Mouse (Mus musculus): Measurements from ENCODE around the gene Dda1.
A peak's percentile ranks its signal among the peaks of the same experiment; 100 is the strongest.
"Not testable (repeated sequence)": the region's sequence is repeated elsewhere in the genome, so short reads cannot be mapped to it uniquely, and the experiment has no call there.

The Dda1 gene

DNA sequence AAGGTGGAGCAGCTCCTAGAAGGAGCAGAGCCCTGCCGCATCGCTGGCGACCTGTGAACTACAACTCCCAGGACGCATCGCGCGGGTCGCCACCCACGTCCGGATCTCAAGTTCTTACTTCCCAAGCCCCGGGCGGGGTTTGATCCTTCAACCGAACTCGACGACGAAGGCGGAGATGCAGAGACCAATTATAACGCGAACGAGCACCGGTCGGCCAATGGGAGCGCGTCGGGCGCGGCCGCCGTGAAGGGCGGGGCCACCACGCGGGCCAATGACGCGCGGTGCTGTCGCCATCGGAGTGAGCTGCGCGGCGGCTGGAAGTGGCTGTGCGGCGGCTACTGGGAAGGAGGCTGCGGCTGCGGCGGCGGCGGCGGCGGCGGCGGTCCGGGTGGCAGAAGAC lies at the start of gene Dda1:
Dda1 (plus strand) TSS at position 284 of the 400 bp plus-strand sequence.
- DNase-seq (ENCODE audit: low spot score in 2 of 2) = peak; percentile 98 to 99

DNA sequence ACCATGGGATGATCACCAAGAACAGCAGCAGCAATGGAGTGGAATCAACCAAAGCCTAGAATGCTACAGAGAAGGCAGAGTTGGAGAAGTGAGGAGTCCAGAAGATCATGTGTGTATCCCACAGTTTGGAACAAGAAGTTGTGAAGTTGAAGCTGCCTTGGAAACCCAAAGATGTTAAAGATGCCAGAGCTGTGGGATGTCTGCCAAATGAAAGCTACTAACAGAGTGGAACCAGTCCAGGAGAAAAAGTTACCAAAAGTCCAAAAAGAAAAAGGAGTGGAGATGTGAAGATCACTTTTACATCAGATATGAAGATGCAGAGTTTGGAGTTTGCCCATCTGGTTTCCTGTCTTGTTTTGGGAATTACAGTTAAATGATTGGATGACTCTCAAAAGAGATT lies 46.9 kb upstream of the Dda1 start:
- DNase-seq (ENCODE audit: low spot score in 2 of 2) = no peak

DNA sequence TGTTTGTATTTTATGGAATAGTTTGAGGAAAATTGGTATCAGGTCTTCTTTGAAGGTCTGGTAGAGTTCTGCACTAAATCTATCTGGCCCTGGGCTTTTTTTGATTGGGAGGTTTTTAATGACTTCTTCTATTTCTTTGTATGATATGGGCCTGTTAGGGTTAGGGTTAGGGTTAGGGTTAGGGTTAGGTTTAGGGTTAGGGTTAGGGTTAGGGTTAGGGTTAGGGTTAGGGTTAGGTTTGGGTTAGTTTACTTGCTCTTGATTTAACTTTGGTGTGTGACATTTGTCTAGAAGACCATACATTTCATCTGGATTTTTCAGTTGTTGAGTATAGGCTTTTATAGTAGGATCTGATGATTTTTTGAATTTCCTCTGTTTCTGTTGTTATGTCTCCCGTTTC lies 36.1 kb upstream of the Dda1 start:
- DNase-seq (ENCODE audit: low spot score in 2 of 2) = not testable (repeated sequence)

DNA sequence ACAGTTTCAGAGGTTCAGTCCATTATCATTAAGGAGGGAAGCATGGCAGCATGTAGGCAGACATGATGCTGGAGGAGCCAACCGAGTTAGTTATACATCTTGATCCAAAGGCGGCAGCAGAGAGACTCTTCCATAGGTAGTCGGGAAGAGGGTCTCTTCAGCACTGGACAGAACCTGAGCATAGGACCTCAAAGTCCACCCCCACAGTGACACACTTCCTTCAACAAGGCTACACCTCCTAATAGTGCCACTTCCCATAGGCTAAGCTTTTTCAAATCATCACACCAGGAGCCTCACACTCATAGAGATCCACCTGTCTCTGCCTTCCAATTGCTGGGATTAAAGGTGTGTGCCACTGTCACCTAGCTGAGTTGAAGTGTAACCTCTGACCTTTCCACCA lies 32.0 kb upstream of the Dda1 start:
- no peak for DNase-seq (ENCODE audit: low spot score in 2 of 2)

DNA sequence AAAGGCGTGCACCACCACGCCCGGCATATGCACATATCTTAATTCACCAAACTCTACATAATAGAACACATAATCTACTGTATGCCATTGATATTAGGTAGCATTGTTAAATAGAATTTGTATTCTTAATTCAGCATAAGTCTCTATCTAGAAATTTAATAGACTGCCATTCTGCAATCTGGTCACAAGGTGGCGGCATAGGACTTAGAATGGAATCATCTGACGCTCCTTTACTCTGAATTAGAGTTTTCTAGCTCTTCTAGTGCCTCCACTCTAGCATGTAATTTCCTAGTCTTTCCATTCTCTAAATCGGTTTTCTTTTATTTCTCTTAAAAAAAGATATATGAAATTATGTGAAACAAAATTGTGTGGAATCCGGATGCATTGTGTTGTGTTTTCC lies 27.6 kb upstream of the Dda1 start:
- DNase-seq (ENCODE audit: low spot score in 2 of 2) = no peak

DNA sequence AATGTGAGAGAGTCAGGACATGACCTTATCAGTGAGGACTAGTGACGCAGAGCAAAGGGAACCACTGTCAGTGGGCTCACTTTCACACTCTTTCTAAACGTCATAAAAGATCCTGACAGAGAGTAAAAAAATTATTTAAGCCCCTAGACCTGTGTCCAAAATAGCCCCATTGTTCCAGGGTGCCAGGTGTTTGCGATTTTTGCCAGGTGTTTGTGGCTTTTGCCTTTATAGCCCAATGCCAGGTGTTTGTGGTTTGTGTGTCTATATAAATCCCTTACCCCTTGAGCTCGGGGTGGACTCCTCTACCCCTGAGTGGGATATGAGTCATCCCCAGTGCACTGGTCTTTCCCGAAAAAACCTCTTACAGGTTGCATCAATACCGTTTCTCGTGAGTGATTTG lies 23.9 kb upstream of the Dda1 start:
- no peak for DNase-seq (ENCODE audit: low spot score in 2 of 2)

DNA sequence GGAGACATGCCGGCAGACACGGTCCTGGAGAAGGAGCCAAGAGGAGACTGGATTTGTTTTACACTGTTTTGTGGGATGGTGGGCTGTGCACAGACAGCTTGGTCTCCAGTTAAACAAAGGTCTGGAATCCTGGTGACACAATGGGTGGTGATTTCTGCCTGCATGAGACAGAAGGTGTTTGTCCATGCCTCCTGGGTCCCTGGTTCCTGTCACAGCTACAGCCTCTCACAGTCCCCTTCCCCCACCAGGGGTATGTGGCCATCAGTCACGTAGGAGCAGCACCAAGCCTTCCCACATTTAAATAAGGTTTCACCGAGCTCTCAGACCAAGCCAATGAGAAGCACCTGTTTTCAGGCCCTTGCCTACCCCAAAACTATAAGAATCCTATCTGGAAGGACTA lies 17.7 kb upstream of the Dda1 start:
- no peak for DNase-seq (ENCODE audit: low spot score in 2 of 2)

DNA sequence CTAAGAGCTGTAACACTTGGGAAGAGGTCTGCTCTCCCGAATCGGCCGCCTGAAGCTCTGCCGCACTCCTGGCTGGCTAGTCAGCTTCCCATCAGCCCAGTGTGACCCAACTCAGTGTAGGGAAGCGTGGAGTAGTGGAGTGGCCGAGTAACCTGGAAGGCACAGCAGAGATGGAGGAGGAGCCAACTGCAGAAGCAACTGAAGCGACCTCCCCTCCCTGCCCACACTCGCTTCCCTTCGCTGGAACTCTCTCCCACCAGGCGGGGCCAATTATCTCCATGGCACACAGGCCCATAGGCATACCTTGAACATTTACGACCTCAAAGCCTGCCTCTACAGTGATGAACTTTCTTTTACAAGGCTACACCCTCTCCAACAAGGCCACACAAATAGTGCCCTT lies 17.2 kb upstream of the Dda1 start:
- no peak for DNase-seq (ENCODE audit: low spot score in 2 of 2)

DNA sequence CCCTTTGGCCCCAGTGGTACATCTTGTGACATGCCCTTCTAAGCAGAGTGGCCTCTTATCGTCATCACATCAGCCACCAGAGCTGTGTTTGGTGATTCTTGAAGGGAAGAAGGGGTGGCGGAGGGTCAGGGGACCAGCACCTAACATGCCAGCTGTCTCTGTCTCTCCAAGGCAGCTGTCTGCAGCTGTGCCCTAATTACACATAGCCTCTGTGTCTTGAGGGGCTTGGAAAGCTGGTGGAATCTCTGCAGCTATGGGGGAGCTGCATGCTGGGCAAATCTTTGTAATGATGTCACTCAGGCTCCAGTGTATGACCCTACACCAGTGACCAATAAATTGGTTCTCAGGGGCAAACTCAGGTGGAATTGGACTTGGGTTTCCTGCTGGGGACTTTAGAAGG lies 16.3 kb upstream of the Dda1 start:
- peak in 1 of 2 experiments; percentile 0 for DNase-seq (ENCODE audit: low spot score in 2 of 2)

DNA sequence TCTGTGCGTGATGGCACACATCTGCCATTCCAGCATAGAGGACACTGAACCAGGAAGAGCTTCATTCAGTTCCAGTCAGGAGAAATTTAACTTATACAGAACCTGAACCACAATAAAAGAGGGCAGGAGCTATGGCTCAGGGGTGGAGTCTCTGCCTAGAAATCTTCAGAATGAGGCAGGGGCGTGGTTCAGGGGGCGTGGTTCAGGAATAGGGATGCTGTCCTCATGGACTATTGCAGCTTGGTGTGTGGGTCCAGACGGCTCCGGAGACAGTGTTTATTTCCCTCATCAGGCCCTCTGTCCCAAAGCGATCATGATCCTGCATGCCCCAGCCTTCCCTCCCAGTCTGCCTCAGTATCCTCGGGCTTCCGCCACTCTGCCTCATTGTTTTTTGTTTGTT lies 14.3 kb upstream of the Dda1 start:
- DNase-seq (ENCODE audit: low spot score in 2 of 2) = peak in 1 of 2 experiments; percentile 1

DNA sequence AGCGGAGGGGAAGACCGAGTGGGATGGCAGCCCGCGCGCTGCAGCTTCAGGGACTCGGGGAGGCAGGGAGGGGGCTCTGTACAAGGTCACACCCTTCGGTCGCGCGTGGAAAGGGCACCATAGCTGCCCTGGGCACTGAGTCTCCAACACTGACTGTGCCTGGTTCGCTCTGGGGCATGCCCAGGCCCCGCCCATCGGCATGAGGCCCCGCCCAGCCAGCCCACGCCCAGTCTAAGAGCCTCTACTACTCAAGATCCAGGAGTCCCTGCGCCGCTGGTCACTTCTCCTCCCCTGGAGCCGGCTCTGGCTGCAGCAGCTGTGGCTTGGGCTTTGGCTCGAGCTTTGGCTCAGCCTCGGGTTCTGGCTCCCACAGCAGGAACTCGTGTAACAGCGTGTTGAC lies 12.1 kb upstream of the Dda1 start:
- no peak for DNase-seq (ENCODE audit: low spot score in 2 of 2)

DNA sequence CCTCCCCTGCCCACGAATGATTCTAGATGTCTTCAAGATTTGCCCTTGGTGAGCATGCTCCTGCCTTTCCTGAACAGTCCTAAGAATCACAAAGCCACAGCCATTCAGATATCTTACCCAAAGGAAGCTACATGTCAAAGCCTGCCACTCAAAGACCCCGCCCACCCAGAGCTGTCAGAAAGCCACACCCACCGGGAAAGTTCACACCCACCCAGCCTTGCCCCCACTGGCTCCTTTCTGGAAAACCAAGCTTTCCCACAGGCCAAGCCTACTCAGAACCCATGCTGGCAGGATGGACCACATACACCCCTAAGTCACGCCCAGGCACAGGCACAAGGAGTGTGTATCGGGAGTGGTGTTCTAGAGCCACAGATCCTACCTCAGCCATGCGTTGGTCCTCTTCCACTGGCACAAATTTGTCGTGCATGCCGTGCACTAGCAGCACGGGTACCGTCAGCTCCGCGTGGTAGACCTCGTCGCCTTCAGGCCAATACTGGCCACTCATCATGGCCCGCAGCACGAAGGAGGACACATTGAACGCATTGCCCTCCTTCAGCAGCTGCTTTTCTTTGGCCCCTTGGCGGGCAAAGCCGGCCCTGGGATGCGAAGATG lies 11.2 kb upstream of the Dda1 start:
- DNase-seq (ENCODE audit: low spot score in 2 of 2) = no peak

DNA sequence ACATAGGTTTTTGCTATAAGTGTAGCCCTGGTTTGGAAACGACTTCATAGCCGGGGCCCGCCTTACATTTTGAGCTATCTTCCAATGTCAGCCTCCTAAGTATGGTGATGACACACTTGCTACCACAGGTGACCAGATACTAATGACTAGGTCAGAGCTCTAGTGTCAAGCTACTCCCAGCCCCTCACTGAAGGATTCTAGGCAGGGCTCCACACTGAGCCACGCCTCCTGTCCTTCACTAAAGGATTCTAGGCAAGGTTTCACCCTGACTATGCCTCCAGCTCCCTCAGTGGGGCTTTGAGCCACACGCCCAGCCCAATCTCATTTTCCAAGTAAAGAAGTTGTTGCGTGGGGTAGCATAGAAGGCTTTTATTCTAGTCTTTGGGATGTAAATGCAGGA lies 8.3 kb upstream of the Dda1 start:
- DNase-seq (ENCODE audit: low spot score in 2 of 2) = no peak

DNA sequence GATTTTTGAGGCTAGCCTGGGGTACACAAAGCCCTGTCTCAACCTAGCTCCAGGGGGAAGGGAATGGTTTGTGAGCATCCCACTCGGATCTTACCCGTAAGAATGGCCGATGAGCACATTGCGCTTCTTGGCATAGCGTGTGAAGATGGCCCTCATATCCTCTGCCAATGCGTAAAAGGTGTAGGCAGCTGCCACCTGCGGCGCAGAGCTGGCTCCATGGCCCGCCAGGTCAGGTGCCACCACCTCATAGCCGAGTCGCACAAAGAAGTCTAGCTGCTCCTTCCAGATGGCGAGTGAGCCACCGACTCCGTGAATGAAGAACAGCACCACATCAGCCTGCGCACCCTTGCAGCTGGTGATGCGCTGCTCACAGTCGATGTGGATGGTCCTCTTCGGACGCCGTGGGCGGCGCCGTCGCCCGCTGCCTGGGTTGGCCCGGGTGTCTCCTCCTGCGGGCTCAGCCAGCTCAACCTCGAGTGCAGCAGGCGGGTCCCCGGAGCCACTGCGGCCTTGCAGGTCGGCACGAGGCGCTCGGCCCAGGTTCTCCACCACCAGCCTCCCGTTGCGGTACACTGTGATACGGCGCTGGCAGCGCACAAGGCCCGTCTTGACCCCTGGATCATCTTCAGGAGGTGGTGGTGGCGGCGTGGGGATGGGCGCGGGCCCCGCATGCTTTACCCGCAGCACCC lies 7.7 kb upstream of the Dda1 start:
- DNase-seq (ENCODE audit: low spot score in 2 of 2) = no peak

DNA sequence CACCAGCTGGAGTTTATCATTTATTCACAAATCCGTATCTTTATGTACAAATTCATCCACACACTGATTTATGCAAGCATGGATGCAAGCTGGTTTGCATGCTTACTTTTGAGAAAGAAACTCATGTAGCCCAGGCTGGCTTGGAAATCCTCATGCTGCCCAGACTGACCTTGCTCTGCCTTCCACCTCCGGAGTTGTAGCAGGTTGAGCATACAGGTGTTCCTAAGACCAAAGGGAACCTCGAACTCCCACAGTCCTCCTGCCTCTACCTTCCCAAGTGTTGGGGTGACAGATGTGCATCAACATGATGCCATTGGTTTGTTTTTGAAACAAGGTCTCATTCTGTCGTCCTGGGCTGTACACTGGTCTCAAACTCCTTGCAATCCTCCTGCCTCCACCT lies 6.8 kb upstream of the Dda1 start:
- DNase-seq (ENCODE audit: low spot score in 2 of 2) = no peak

DNA sequence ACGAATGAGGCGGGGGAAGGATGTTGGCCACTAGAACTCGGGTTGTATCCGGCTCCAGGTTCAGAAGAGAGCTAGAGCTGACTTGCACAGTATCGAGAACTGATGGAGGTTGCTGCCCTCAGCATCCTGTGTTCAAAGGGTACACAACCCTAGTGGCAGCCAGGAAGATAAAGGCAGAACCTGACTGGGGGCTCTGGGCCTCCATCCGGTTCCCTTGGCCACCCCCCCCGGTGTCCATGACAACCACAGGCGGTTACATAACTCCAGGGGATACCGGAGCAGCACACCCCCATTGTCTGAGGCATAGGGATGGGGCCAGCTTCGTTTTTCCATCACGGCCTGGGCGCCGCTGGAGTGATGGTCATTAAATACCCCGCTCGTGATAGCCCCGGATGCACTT lies 6.2 kb upstream of the Dda1 start:
- DNase-seq (ENCODE audit: low spot score in 2 of 2) = peak in 1 of 2 experiments; percentile 63

DNA sequence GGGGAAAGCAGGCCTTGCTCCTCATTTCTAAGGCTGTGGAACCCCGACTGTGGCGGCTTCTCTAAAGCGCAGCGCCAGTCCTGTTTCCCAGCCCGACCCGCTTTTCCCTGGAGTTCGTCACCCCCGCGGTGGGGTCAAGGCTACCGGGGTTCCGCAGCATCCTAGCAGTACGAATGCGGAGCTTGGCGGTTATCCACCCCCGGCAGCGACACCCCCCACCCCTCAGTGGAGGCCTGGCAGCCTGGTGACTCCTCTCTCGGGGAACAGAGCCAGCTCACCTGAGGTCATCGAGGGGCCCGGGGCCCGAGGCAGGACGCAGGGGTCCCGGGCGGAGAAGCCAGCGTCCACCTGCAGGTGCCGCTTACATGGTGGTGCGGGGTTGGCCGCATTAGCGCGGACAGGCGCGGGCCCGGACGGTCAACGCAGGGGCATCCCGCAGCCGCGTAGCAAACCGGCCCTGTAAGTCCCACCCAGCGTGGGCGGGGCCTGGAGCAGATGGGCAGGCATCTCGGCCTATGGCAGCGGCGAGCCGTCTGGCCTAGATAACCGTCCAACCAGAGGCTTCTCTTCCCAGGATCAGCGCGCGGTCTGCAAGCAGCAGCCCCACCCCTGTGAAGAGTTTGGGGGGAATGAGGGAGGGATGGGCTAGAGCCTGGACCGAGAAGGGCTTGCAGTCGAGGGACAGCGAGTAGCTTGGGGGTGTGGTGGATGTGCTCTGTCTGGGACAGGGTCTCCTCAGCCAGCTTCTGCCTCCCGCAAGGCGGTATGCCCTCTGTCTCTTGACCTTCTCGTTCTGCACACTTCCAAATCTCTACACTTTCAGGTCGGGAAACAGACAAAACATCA lies 5.6 kb upstream of the Dda1 start, which contains the start of gene Abhd8:
Abhd8 (minus strand) TSS at position 468 of the 846 bp plus-strand sequence.
- peak; percentile 94 to 99 for DNase-seq (ENCODE audit: low spot score in 2 of 2)

DNA sequence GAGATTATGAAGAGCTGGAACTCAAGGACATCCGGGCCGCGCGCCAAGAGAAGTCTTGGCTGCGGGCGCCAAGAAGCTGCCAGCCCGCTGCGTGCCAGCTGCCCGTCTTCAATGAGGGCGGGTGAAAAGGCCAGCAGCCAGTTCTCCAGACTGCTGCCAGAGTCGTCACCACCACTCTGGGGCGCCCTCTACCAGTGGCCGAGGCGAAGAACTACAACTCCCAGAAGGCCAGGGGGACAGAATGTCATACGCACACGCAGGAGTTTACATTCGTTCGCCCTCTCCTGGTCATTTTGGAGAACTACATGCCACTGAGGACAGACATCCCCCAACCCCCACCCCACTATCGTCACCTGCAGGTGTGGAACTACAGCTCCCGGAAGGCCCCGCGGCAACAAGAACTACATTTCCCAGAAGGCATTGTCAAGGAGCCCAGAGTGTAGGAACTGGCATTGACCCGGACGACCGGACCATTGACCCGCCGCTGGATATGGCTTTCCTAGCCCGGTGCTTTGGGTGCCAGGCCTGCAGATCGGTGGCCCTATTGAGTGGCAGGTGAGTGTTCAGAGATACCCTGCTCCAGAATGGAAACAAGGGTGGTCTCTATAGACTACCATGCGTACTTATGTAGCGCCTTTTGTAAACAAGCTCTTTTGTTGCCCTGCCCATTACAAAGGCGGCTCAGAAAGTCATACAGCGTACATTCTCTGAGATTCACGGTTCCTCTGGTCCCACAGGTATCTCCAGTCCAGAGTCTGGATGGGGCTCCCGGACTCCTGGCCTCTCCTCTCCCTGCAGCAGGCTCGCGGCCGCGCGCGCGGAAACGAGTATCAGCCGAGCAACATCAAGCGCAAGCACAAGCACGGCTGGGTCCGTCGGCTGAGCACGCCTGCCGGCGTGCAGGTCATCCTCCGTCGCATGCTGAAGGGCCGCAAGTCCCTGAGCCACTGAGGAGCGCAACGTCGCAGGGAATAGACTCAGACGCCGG lies 4.2 kb upstream of the Dda1 start, which contains the start of gene Mrpl34:
Mrpl34 (plus strand) TSS at position 447 of the 988 bp plus-strand sequence.
- peak; percentile 100 for DNase-seq (ENCODE audit: low spot score in 2 of 2)

DNA sequence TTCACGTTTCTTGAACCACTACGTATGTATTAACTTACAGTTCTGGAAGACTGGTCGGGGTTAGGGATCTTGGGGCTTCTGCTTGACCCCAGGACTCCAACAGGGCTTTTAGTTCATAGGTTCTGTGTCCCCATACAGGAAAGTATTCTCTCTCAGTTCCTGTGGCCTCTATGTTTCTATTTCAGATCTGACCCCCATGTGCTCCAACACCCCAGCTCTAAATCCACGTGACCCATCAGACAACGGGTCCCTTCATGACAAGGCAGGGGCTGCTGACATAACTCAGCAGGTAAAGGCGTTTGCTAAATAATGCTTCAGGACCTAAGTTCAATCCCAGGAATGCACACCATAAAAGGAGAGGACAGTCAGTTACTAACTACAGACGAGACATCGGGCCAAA lies 3.3 kb upstream of the Dda1 start:
- DNase-seq (ENCODE audit: low spot score in 2 of 2) = no peak

DNA sequence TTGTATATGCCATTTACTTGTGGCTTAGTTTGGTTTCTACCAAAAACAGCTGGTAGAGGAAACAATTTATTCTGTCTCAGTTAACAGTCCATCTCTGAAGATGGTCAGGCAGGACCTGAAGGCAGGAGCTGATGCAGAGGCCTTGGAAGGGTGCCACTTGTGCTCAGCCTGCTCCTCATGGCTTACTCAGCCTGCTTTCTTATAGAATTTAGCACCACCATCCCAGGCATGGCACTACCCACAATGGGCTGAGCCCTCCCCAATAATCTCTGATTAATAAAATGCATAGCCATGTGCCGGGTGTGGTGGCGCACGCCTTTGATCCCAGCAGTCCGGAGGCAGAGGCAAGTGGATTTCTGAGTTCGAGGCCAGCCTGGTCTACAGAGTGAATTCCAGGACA lies 2.8 kb upstream of the Dda1 start:
- DNase-seq (ENCODE audit: low spot score in 2 of 2) = no peak

DNA sequence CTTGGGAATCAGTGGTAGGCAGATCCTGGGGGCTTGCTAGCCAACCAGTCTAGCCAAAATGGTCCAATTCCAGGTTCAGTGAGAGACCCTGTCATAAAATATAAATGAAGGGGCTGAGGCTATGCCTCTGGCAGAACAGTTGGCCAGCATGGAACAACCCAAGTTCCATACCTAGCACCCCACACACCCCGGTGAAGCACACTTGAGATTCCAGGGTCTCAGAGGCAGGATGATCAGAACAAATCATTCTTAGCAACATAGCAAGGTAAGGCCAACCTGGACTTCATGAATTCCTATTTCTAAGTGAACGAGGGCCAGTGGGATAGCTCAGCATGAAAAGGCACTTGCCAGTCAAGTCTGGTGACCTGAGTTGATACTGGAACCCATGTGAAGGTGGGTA lies 1.8 kb upstream of the Dda1 start:
- DNase-seq (ENCODE audit: low spot score in 2 of 2) = no peak

Data from left cerebral cortex, adult 9 months (tissue).